Mouse (Mus musculus) urinary bladder, postnatal 4 days (tissue): ENCODE data around the gene Acadvl.
"Not testable (repeated sequence)": the region's sequence is repeated elsewhere in the genome, so short reads cannot be mapped to it uniquely, and the experiment has no call there.

Experiments
- DNase-seq, 2 experiments: peaks; one replicate each; pipeline ENCODE4 v3.0.0; 2021 to 2022; ENCODE audit warnings: low spot score in 2 of 2

Gene Acadvl

DNA sequence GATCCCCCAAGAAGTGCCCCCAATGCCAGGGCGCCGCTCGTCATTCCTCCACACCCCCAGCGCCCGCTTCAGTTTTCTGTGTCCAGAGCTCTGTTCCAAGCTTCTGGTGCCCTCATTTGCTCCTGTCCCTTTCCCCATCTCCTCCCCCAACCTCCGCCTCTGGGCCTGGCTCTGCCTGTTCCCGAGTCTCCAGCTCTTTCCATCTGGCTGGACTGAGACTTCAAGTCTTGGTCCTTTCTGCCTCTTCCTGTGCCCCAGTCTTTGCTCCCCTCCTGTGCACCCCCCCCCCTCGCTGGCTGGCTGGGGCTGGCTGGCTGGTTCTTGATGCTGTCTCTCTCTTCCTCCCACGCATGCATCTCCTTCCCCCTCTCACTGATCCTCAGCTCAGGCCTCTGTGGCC lies 12.2 kb upstream of the Acadvl start:
- no peak for DNase-seq

DNA sequence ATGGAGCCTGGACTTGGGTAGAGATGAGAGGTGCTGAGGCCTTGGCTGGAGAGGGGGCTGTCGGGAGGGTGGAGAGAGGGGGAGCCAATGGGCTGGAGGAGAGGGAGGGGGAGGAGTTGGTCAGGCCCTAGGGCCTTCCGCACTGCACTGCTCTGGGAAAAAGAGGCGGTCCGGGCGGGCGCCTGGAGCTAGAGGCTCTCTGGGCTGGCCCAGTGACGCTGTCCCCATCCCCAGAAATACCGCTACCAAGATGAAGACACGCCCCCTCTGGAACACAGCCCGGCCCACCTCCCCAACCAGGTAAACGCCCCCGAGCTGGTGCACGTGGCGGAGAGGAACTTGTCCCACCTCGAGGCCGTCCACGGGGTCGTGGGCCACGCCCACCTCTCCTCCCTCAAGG lies 11.5 kb upstream of the Acadvl start:
- peak; percentile 66 to 76 for DNase-seq

DNA sequence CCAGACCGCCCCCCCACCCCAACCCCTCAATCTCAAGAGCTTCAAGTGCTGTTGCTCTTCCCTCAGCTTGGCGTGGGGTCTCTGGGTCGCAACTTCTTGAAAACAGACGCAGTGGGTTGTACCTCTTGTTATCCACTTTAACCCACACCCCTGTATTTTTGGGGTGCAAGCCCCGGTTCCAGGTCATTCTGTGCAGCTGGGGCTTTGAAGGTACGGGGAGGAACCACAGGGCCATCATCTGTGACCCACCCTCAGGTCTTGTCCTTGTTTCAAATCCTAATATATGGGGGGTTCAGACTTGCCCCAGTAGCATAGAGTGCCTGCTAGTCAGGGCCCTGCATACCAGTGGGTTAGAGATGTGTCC lies 8.9 kb upstream of the Acadvl start:
- no peak for DNase-seq

DNA sequence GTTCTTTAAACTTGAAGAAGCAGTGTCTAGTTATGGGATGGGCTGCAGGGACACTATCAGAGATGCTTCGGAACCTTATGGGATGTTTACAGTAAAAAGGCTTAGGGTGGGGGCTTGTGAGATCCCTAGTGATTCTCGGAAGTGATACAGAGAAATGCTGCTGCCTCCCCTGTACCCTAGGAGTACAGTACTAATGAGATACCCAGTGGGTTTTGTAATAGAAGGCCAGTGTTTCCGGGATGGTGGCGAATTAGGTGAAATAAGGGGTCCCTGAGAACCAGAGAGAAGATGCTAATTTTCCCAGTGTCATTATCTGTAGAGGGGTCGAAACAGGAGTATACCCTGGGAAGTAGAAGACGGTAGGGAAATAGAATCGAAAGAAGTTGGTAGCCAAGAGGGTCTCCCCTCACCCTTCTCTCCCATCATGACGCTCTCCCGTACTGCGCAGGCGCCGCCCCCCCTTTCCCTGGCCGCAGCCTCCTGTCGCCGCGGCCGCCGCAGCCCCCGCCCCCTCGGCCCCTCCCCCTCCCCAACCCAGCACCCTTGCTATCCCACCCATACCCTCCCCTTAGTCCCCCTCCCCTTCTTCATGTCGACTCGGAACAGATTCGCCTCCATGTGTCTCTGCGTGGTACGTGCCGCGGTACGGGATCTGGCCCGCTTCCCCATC lies 8.4 kb upstream of the Acadvl start:
- no peak for DNase-seq

DNA sequence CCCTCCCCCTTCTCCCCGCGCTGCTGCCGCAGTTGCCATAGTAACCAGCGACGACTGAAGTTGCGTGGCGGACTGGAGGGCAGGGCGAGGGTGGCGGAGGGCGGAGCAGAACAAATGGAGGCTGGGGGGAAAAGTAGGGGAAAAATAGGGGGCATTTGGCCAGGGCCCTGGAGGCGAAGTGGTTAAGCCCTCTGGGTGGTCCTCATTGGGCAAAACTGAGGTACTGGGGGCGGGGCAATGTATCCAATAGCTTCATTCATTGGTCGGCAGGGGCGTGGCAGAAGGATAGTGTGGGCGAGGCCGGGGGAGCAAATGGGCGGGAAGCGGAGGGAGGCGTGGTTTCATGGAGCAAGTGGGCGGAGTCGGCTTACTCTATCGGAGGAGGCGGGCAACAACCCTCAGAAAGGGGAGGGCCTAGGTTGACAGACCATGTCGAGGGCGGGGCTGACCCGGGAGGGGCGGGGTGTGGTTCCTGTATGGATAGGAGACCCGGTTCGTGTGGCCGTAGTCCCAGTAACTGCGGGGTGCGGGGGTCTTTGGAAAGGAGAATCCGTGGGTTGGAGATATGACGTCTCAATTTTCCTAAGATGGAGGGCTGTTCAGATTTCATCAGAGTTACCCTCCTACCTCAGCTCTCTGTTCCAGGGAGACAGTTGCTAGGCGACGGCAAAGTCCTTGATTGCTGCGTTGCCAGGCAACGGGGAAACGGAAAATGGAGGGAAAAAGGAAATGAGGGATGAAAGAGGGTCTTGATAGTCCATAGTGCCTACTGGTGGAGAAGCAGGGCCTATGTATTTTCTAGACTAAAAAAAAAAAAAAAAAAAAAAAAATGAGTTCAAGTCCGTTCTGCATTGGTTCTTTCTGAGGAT lies 6.3 kb upstream of the Acadvl start:
- DNase-seq: peak; percentile 96 to 99

DNA sequence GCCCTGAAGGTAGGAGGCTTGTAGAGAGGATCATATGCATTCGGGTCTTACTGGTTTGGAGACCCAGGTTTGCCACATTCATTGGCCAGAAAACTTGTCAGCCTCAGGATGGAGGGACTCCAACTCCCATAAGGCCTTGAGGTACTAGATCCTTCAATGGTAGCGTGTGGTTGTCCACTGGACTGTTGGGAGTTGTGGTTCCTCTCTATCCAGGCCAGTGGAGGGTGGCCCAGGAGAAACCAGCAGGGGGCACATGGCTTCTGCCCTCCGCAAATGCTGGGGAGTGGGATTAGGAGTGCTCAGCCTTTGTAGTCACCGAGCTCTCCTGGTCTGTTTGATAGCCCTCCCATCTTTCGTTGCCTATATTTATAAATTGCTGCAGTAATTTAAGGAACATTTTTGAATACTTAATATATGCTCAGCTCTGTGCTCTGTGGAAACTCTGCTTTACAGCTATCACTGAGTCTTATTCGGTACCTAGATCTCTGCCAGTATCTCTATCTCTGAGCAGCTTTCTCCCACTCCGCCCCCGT lies 5.6 kb upstream of the Acadvl start:
- DNase-seq: peak in 1 of 2 experiments; percentile 62

DNA sequence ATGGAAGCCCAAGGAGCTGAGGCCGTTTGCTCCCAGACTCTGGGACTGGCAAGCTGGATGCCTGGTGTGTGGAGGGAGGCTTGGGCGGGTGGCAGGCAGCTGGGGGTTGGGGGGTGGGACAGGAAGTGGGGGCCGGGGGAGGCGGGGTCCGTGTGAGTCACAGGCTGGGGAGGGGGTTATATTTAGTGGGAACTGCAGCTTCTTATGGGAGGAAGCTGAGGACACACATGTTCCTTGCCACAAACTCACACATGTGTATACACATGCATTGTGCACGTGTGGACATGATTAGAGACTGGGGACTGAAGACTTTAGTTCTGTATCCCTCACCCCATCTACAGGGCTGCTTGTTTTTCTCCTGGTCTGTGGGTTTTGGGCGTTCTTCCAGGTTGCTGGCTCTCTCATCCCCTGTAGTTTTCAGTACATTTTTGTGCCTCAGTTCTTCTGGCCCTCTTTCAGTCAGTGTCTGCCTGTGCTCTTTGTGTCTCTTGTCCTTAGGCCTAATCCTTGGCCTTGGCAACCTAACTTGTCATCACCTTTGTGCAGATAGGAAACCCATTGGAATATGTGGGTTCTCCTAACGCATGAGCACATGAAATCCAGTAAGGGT lies 4.9 kb upstream of the Acadvl start:
- no peak for DNase-seq

DNA sequence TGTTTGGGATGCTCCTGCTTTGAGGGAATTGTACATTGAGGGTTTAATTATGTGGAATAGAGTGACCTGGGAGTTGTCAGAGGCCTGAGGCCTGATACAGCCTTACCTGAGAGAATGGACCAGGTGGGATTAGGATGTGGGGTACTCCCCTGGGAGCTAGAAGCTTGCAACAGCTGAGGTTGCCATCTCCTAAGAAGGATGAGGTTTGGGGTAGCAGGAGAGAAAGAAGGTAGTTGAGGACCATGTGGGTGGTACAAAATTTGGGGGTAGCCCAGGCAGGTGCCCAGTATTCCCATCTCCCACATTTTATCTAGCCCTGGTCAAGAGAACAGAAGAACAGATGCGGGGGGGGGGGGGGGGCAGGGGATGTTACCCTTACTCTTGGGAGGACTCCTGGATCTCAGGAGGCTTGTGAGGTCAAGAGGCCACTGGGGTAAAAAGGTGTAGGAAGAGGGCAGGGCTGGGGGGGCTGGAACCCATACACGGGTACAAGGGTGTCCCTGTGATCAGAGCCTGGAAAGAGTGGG lies 4.3 kb upstream of the Acadvl start:
- DNase-seq: no peak

DNA sequence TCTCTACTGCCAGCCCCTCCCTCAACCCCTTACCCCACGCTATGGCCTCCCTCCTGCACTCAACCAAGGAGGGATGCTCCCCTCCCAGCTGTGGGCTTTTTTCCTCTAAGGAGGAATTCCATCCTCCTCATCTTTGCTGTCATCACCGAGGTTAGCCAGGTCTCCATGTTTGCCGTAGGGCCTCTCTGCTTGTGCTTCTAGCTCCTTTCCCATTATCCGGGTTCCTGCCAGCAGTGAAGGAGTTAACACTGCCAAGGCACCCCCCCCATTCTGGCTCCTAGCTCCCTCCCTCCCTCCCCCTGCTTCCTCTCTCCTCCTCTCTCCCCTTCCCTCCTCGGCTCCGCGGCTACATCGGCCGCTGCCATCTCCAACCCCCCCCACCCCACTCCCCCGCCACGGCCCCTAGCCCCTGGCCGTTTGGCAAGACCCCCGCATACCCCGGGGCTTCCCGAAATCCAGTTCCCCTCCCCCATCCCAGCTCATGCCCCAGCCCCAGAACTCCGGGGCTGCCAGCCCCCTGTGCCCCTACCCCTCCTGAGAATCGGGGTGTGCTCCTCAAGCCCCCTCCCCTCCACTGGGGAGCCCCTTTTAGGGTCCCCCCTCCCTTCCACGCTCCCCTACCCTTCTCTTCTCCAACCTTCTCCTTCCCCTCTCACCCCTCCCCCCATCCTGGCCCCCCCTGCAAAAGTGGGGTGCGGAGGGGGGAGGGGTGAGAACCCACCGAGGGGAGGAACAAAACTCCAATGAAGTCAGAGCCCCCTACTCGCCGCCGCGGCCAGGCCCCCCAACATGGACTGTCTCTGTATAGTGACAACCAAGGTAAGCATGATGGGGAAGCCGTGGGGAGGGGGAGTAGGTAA lies 3.1 kb upstream of the Acadvl start:
- peak in 1 of 2 experiments; percentile 74 for DNase-seq

DNA sequence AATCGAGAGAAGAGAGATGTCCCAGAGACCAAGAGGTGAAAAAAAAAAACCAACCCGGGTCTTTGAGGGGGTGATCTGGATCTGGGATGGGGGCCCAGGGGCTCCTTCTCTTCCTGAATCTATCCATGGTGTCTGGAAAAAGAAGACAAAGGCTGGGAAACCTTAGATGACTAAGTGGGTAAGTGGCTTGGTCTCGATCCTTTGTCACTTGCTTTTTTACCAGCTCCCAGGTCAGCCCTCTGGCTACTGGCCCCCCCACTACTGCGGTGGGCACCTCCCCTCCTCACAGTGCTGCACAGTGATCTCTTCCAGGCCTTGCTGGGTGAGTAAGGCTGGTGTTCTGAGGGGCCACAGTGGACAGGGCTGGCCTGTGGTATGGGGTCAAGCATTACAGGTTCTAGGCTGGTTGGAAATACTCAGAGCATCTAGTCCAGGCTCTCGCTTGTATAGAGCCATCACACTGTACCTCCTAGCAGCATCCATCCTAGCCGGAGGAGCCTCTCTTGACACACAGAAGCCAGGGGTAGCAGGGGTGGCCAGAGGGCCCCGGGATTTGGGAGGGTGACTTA lies 2.1 kb upstream of the Acadvl start:
- no peak for DNase-seq

DNA sequence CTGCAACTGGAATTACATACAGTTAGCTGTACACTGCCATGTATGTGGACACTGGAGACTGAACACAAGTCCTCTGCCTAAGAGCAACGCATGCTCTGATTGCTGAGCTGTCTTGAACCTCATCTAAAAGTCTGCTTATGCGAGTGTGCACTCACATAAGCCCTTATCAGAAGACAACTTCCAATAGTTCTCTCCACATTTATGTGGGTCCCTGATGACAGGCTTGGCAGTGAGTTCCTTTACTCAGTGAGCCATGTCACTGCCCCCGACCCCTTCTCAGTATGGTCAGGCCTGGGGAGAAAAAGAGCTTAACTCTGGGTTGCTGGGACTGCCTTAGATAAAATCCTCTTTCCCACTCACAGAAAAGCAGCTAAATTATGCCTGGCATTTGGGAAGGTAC lies 1.5 kb upstream of the Acadvl start, which contains the start of gene Dlg4:
Gene Dlg4, plus strand, starts transcription at position 274 of the 400 bp plus-strand sequence.
- no peak for DNase-seq

DNA sequence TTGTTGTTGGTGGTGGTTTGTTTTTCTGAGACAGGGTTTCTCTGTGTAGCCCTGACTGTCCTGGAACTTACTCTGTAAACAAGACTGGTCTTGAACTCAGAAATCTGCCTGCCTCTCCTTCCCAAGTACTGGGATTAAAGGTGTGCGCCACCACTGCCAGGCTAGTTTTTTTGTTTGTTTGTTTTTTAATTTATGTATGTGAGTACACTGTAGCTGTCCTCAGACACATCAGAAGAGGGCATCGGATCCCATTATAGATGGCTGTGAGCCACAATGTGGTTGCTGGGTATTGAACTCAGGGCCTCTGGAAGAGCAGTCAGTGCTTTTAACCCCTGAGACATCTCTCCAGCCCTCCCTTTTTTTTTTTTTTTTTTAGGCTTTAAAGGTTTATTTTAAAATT lies 966 bp upstream of the Acadvl start:
- DNase-seq: not testable (repeated sequence)

DNA sequence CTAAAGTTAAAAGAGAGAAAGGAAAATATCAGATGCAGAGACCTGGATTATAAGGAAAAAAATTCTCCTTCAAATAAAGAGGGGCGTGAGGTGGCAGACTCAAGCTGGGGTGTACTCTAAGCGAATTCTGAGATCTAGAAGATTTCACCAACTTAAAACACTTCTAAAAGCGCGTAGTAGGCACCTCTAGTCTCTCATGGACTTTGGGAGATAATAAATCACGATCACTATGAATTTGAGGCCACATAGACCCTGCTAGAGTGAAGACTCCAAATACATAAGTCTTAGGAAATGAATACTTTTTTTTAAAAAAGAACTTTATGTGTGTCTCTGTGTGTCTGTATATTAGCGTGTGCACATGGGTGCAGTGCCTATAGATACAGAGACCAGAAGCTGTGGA lies 466 bp upstream of the Acadvl start:
- no peak for DNase-seq

DNA sequence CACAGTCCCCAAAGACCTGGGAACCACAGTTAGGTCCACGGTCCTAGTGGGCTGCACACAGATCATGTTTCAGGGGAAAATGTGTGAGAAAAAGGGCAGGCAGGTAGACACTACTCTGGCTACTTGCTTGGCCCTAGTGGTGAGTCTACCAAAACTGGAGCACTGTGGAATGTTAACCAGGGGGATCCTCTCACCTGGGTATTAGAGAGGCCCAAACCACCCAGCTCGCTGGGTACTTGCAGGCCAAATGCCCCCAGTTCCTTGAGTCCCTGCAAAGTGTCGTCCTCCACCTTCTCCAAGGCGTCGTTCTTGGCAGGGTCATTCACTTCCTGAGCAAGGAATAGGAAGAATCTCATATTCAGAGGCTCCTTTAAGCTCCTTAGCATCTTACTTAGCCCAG lies 1.2 kb downstream of the Acadvl start:
- no peak for DNase-seq

DNA sequence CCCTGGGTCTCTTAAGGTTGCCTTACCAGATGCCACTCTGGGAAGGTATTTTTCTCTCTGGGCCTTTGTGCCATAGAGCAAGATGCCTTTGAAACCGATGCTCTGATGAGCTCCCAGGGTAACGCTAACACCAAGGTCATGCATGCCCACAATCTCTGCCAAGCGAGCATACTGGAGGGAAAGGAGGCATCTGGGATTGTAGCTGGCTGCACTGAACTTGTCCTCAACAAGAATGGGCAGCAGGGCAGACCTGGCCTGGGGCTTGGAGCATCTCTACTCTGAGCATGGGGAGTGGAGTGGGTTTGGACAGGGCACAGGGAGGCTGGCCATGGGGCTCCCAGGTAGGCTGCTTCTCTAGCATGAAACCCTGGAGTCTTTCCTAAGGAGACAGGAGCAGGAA lies 1.8 kb downstream of the Acadvl start:
- DNase-seq: no peak

DNA sequence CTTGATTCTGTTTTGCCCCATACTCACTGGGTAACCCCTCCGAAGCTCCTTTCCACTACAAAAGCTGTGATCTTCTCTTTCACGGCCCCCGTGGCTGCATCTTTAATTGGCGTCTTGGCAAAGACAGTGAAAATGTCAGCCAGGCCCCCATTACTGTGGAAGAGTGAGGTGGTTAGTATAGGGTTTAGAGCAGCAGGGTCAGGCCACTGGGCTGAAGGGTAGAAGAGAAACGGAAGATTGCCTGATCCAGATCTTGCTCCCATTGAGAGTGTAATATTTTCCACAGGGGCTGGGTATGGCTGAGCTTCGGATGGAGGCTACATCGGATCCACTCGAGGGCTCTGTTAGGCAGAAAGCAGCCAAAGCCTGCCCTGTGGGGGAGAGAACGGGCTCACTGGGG lies 2.3 kb downstream of the Acadvl start:
- no peak for DNase-seq

DNA sequence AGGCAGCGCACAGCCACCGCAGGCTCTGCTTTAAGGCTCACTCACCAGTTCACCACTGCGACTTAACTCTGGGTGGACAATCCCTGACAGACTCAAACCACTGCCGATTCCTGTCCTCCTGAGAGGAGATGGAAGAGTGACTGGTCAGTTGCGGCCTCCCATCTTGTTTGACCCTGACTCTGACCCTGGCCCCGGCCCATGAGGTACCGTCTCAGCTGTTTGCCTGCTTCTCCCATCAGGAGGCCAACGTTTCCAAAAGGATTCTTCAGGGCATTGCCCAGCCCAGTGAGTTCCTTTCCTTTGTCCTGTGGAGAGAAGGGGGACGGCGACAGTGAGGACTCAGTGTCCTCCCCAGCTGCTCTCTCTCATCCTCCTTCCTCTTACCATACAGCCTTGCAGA lies 4.2 kb downstream of the Acadvl start:
- DNase-seq: no peak

DNA sequence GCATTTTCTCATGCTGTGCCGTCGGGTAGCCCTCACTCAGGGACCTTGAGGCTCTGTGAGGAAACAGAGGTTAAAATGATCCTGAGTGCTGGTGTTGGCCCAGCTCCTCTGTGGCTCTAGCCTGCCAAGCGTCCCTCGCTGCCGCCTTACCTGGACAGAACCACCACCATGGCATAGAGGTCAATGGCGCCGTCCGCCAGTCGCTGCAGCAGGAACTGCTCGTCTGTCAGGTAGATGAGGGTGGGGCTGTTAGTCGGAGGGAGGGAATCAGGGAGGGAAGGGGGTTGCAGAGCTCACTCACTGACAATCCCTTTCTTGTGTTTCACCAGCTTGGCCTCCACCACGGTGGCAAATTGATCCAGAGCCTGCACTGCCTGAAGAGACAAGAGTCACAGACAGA lies 4.7 kb downstream of the Acadvl start:
- no peak for DNase-seq

DNA sequence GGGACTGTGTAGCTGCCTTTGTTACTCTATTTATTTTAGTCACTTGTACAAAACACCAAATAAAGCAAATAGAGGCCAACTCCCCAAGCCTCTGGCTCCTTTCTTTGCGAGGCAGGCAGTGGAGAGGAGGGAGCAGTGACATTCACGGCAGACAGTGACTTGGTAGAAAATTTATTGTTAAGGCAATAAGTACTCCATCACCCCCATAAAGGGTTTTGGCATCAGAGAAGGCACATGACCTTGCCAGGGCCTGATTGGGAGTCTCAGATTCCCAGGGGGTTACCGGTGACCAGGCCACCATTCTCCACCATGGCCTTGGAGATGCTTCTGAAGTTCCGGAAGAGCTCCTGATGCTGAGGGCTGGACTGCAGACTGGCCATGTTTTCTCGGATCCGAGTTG lies 5.2 kb downstream of the Acadvl start:
- no peak for DNase-seq

DNA sequence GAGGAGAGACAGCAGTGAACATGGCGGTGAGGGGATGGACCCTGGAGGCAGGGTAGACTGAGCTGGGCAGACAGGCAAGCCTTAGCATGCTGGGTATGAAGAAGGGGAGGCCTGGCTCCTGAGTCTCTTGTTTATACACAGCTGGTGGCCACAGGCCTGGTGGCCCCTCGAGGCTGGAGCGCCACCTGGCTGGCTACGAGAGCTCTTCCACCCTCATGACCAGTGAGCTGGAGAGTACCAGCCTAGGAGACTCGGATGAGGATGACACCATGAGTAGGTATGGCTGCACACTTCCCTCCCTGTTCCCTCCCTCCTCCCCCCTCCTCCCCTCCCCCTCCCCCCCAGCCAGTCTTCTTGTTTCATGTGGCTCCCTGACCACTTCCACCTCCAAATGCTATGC lies 9.7 kb downstream of the Acadvl start:
- DNase-seq: no peak

DNA sequence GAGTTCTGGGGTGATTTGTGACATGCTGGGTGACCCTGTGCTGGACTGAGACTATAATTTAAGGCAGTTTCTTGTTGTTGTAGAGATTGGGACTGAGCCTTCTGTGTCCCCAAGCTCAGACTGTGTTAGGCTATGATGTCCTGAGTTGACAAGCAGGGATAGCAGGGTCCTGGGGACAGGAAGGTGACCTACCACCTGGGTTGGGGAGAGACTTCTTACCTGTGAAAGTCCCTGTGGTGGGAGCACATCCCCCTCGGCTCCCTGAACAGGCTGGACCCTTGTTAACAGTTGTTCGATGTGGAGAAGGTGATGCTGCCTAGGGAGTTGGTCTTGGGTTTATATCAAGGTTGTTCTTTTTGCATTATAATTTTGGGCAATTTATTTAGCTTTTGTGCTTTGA lies 12.7 kb downstream of the Acadvl start:
- DNase-seq: no peak
